Mouse (Mus musculus): ENCODE data around the gene Gabpa.

Gabpa gene

DNA sequence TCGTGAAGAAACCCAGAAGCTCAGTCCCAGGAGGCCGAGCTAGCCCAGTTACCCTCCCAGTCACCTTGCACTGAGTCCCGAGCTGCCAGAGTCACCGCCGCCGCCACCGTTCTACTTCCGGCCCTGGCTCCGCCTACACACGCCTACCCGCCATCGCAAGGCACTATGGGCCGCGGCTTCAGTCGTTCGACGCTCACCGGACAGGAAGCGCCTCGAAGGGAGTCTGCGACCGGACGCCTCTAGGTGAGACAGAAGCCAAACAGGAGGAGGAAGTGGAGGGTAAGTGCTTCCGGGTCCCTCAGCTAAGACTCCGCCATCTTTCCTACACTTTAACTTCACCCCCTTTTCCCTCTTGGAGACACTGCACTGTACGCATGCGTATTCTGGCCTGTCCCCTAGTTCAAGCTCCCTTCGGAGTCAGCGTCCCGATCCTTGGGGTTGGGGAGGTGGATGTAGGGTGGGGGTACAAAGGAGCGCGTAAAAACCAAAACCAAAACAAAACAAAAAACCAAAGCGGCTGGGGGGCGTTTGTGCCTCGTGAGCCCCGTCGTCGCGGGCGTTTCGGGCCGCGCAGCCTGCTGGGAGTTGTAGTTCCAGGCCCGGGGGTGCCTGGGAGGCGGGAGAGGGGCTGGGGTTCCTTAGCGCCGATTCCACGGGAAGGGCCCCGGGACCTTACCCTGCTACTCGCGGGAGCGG, at the start of gene Gabpa:
Gene Gabpa (plus strand): TSS at position 181 of the 696 bp plus-strand sequence.
- peak; percentile 89 to 93 for DNase-seq (ENCODE audit: low spot score in 2 of 2)

DNA sequence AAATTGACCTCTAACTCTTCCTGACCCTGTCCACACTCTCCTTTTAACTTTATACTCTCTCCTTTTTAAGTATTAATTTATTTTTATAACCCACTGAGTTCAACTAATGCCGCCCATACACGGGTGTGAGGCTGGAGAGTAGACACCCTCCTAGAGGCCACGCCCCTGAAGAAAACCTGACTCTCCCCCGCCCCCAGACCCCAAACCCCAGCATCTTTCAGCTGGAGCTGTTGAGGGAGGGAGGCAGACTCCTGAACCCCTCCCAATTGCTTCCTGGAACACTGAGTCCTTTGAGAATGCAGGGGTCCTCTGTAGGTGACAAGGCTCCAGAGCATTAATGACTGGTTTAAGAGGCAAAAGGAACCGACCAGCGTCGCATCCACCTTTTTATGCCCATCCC, 49.8 kb upstream of the Gabpa start:
- DNase-seq (ENCODE audit: low spot score in 2 of 2) = no peak

DNA sequence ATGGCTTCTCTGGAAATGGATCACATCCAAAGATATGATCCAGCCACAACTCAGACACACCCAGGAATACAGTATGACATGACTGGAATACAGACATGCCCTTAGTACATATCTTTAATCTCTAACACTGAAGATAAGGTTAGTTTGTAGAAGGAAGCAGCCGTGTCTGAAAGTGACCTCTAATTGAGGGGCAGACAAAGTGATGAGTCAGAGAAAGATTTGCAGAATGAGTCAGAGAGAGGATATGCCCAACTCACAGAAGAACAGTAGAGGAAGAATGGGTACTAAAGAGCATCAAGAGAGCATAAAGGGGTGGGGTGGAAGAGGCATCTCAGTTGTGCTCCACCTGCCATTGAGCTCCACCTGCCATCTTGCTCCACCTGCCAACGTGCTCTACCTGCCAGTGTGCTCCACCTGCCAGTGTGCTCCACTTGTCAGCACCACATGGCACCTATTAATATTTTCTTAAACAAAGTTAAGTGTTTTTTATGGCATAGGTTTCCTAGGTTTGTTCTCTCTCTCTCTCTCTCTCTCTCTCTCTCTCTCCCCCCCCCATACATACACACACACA, 44.0 kb upstream of the Gabpa start:
- no peak for DNase-seq (ENCODE audit: low spot score in 2 of 2)

DNA sequence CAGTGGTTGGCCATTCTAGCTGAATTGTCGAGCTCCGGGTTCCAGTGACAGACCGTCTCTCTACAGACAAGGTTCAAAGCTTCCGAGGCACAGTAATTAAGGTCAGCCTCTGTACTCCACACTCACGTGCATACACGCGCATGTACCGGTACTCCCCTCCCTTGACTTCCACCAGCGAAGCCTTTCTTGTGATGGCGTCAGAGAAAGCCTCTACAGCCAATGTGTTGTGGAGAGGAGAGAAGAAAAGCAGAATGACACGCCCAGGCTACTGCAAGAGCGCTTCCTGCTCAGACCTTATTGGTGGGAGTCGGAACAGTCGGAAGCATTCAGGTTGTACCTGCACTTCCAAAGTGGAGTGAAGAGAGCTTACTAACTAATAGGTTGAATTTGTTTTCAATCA, 41.3 kb upstream of the Gabpa start:
- DNase-seq (ENCODE audit: low spot score in 2 of 2) = no peak

DNA sequence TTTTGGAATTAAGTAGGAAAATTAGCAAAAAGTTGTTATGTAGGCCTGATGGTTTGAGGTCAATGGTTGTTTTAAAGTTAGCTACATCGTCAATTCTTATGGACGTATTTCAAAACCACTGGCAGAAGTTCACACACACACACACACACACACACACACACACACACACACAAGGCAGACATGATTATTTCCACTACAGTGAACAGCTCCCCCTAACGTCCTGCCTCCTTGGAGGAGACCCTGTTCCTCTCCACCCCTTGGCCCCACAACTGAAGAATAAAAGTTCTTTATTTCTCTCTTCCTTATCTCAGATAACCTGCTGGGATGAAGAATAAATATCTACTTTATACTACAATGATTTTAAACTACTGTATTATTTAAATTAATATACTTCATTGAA, 39.4 kb upstream of the Gabpa start:
- no peak for DNase-seq (ENCODE audit: low spot score in 2 of 2)

DNA sequence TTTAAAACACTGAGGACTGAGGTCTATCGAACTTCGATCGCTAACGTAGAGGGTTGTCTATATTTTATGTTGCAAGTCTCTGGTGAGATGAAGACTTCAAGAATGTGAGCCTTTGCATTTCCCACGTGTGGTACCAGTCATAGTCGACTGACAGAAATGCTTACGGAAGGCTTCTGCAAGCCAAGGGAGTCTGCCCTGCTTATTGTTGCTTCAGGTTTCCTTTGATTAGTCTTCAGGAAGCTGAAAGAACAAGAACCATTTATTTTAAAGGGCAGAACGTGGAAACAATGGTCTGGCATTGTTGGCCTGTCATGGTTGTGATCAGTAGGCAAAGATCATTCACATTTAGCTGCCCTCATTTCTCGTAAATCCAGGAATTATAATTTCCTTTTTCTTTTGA, 38.0 kb upstream of the Gabpa start:
- no peak for DNase-seq (ENCODE audit: low spot score in 2 of 2)

DNA sequence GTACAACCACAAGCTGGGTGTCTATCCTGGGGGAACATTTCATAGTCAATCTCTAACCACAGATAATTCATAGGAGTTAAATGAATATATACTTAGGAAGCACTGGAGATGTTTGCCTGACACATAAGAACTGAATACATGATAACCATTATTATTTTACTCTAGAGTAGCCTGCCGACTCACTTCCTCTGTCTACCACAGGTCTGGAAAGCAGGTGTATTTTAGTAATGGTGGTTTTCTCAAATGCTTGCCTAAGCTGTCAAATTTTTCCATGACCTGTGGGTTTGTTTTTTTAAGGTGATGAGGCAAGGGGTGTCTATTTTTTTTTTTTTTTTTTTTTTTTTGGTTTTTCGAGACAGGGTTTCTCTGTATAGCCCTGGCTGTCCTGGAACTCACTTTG, 34.7 kb upstream of the Gabpa start:
- DNase-seq (ENCODE audit: low spot score in 2 of 2) = no peak

DNA sequence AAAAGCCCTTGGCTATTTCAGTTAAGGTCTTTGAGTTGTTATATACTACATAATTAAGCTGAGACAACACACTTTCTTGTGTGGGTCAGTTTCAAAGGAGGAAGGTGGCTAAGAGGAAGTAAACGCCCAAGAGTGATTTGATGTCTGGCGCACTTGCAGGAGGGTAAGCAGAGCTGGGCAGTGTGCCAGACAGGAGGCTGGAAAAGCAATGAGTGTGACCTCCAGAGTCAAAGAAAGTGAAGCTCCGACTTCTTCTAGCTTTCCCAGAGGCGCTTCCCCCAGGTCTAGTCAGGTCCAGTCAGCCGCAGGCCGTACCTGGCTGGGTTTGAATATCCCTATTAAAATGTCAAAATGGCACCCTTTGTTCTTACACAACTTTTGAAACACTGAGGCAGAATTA, 32.5 kb upstream of the Gabpa start:
- peak in 1 of 2 experiments; percentile 14 for DNase-seq (ENCODE audit: low spot score in 2 of 2)

DNA sequence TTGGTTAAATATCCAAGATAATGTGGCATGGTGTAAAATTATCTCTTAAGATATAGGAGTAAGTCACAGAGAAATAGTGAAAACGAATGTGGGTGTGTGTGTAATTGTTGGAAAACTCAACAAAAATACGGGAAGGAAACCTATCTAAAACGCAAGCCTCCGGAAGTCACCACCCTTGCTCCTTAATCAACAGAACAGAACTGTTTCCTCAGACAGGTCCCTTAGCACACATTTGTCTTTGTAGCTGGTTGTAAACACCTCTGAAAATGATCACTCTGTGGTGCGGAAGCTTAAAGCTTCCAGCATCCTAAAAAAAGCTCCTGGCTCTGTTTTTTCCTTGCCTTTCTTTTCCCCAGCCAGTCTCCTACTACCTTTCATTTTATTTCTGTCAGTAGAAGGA, 29.9 kb upstream of the Gabpa start:
- DNase-seq (ENCODE audit: low spot score in 2 of 2) = no peak

DNA sequence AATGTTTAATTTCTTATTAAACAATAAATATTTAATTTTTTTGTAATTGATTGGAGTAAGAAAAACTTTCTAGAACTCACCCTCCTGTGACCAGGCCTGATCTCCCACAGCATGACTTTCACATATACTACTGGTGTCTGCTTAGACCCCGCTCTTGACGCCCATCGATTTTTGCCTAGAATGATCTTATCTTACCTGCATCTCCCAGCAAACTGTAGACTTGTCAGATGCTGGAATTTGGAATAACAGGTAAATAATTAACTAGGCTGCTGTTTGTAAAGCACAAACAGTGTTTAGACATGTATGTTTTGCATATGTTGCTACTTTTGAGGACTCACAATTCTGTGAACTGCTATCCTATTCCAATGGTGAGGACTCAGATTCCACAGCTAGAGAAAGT, 28.6 kb upstream of the Gabpa start:
- DNase-seq (ENCODE audit: low spot score in 2 of 2) = no peak

DNA sequence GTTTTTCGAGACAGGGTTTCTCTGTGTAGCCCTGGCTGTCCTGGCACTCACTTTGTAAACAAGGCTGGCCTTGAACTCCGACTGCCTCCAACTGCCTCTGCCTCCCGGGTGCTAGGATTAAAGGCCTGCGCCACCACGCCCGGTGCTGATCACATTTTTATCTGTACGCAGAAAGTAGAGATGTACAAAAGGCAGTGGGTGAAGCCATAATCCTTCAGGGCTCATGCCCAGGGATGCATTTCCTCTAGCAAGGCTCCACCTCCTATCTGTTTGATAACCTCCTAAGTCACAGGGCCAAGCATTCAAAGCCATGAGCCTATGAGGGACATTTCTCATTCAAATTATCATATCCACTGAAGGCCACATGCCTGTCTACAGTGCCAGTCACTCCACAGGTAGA, 26.9 kb upstream of the Gabpa start:
- no peak for DNase-seq (ENCODE audit: low spot score in 2 of 2)

DNA sequence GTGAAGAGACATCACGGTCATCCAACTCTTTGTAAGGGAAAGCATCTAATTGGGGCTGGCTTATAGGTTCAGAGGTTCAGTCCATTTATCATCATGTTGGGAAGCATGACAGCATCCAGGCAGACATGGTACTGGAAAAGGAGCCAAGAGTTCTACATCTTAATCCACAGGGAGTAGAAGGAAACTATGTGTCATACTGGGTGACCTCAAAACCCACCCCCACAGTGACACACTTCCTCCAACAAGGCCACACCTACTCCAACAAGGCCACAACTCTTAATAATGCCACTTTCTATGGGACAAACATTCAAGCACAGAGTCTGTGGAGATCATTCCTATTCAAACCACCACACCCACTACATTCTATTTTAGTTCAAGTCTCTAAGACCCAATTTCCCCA, 24.5 kb upstream of the Gabpa start:
- DNase-seq (ENCODE audit: low spot score in 2 of 2) = no peak

DNA sequence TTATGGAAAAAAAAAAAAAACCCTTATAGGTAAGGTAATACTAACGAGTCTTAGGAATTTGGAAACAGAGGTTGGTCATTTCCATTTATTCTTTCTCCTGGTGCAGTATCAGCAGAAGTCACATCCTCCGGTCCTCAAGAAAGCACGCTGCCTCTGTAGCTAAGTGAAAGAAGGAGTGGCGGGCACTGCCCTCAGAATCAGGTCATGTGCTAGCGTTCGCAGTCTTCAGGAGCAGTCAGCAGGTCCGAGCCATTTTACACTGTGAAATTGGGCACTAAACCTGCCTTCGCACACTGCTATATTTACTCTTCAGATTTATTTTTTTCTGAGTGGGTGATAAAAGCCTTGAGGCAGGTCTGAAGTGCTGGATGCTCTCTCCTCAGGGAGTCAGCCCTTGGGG, 20.9 kb upstream of the Gabpa start:
- DNase-seq (ENCODE audit: low spot score in 2 of 2) = no peak

DNA sequence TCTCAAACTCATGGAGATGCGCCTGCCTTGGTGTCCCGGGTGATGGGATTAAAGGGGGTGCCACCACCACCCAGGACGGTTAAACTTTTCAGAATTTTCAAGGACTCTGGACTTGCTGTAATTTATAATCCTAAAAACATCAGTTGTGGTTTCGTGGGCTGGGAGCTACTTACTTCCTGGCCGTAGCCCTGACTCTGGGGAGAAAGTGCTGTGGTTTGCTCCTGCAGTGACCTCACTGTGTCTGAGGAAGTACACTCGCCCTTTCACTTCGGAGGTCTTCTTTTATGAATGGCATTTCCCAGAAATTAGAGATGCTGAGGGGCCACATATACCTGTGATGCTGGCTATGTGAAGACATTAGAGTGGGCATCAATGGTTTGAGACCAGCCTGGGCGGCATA, 20.2 kb upstream of the Gabpa start:
- no peak for DNase-seq (ENCODE audit: low spot score in 2 of 2)

DNA sequence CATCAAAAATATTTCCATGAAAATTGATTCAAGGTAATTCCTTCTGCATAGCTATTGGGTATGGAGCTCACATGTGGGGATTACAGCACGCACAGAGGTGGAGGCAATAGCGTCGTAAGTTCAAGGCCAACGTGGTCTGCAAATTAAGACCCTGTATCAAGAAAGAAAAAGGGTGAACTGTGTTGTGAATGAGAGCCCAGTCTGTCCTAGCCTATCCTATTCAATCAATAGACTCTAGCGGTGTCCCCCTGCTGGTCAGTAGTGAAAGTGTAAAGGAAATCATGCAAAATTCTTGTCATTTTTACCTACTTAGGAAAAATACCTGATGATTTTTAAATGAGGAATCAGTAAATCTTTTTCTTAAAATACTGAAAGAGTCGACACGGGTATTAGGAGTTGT, 17.3 kb upstream of the Gabpa start:
- no peak for DNase-seq (ENCODE audit: low spot score in 2 of 2)

DNA sequence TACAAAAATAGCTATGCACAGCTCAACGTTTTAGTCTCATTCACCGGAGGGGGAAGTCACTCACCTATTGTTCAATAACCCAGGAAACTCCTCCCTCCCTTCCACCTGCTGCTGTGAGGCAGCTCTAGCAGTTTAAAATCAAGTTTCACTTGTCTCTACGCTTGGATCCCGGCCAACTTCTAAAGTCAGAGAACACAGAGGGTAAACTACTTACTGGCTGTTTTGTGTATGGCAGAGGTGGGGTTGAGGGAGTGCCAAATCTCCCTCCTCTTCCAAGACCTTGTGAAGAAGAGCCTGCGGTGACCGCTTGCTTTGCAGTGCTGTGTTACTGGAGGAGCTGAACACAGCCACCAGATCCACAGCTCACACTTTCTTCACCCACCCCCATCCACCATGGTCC, 9.7 kb upstream of the Gabpa start:
- no peak for DNase-seq (ENCODE audit: low spot score in 2 of 2)

DNA sequence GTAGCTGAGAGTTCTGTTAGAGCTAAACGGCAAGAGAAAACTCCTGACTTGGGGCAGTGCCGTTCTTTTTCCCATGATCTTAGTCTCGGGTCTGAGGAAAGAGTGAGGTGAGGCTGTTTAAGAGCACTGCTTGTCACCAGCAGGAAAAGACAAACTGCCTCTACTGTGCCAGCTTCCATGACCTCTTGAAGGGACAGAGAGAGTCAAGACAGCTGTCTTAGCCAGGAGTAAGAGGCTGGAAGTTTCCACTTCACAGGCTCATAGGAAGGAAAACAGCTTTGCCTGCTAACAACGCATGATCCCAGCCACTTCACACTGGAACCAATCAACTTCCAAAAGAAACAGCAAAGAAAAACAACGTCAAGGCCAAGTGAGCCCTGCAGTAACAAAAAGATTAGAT, 3.0 kb upstream of the Gabpa start:
- no peak for DNase-seq (ENCODE audit: low spot score in 2 of 2)

DNA sequence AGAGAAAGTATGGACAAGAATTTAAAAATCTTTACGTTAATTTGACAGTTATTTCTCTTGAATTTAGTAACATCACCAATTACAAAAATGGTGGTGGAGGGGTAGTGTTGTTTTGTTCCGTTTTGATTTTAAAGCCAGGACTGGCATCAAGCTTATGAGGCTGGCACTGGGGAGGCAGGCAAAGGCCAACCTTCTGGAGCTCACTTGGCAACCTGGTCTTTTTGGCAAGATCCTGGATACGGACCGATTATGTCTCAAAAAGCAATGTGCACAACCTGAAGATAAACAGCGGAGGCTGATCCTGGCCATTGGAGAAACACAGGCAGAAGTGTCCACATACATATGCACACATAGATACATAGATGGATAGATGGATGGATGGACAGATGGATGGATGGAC, 2.0 kb upstream of the Gabpa start:
- DNase-seq (ENCODE audit: low spot score in 2 of 2) = no peak

DNA sequence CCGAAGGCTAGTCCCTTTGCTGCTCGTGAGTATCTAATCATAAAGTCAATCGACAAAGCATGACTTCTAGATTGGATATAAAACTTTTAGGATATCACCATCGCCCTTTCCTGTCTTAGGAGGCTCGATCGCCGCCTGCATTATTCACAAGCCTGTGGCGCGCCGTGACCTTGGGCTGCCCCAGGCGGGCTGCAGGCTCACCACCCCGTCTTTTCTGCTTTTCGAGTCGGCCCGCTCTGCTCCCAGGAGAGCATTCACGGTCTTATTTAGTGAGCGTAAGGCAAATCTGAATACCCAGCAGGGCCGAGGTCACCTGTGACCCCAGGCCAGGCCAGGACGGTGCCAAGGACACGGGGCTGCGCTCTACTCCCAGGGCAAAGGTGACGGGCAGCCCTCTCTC, 381 bp upstream of the Gabpa start:
- DNase-seq (ENCODE audit: low spot score in 2 of 2) = no peak

DNA sequence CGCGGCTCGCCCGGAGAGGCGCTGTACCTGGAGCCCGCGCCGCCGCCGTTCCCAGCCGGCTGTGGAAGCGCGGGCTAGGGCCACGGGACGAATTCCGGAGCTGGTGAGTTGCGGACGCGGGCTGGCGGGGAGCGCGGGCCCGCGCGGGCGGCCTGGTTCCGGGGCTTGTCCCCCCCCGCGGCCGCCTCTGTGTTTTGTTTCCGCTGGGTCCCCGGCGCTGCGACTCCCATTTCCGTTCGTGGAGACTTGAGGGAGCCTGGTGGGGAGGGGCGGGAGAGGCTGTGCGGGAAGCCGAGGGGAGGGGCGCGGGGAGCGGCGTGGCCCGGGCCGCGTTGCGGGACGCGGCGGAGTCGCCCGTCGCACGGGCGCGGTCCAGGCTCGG, 707 bp downstream of the Gabpa start, which contains the start of gene Atp5j:
Gene Atp5j (minus strand): TSS at position 185 of the 382 bp plus-strand sequence.
- peak in 1 of 2 experiments; percentile 59 for DNase-seq (ENCODE audit: low spot score in 2 of 2)

DNA sequence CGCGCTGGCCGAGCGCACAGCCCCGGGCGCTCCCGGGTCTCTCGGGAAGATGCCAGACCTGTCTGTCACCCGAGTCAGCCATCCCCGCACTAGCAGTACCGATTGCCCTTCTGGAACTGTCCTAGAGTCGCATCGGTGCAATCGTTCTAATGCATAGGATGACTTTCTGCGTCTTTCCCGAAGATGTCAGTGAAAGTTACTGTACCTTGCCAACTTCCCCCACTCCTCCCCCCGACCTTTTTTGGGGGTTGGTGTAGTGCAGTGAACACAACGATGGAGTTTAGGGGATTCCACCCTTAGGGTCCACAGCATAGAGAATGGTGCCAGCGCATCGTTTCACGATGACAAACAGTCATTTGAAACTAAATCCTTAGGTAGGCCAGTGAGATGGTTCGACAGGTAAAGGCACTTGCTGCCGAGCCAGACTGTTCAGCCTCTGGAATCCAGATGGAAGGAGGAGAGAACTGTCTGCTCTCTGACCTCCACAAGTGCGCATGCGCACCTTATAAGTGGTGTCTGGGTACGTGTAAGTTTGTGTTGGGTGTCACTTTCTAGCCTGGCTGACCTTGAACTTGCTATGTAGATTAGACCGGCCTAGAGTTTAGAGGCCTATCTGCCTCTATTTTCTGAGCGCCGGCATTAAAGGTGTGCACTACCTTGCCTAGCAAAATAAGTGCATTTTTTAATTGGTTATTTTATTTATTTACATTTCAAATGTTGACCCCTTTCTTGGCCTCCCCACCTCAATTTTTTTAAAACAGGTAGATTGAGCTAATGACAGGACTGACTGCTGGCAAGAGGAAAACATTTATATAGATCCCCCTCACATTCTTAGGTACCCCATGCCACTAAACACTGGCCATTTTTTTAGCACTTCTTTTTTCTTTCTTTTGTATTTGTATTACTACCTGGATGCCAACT, 1.4 kb downstream of the Gabpa start:
- DNase-seq (ENCODE audit: low spot score in 2 of 2) = peak; percentile 33 to 71

DNA sequence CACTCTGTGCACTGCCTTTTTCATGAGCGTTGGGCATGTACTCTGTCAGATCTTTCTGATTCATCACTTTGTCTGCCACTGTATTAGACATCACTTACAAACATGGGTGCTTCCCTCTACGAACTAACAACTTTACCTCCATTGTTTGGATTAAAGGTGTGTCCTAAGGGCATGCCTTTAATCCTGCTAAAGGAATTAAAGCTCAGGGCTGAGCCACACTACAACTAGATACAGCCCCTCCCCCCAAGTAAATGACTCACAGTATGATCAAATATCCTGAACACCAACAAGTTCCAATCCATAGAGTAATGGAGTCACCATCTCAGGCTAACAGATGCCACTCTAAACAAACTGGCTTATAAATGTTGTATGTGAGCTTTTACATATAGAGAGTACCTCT, 3.9 kb downstream of the Gabpa start:
- DNase-seq (ENCODE audit: low spot score in 2 of 2) = no peak

DNA sequence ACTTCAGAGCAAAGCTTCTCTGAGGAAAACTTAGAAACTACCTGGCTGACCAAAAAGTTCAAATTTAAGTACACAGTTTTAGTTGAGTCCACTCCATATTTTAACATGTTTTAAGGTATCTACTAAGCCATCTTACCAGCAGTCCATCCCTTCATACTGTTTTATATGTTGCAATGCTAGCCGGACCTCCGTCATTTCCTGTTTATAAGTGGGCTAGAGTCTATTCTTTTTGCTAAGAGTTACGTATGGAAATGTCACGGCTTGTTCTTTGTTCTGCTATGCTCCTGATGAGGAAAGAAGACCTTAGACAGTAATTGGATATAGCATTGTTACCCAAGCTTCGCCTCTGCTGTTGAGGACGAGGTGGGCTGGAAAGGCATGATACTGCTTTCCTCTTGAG, 18.8 kb downstream of the Gabpa start:
- no peak for DNase-seq (ENCODE audit: low spot score in 2 of 2)

Data from spleen, postnatal 4 days (tissue).